Mouse (Mus musculus) T-helper 2 cell (primary cell): Measurements from ENCODE around the gene Gpha2.

Experiments
- in situ Hi-C: fragments of 300-600 bp; cut with MboI, MseI; formaldehyde crosslinking; loops from one replicate; pipeline ENCODE4 v1.15.1; 2025; ENCODE audit warnings: high pct_unique_total_duplicates

The Gpha2 gene

DNA sequence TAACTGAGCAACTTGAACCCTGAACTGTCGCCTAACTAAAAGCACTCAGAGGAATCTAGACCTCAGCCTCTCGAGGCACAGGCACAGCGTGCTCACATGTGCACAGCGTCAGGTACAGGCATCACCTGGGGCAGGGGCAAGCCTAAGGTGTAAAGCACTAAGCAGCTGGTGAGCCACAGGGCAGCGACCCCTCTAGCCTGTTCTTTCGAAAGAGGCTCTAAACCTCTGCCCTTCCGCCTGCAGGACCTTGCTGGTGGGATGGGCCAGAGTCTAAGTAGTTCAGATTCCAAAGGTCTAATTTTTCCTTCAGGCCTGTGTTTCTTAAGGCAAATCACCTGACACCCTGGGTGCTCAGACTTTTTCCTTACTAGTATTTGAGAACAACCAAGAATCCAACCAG, 45.9 kb downstream of the Gpha2 start:
- in situ Hi-C loops: loop anchor here (5.0 kb wide), 2 partner anchors 35 to 65 kb away; partner anchors contain the start of gene Cdc42bpg

DNA sequence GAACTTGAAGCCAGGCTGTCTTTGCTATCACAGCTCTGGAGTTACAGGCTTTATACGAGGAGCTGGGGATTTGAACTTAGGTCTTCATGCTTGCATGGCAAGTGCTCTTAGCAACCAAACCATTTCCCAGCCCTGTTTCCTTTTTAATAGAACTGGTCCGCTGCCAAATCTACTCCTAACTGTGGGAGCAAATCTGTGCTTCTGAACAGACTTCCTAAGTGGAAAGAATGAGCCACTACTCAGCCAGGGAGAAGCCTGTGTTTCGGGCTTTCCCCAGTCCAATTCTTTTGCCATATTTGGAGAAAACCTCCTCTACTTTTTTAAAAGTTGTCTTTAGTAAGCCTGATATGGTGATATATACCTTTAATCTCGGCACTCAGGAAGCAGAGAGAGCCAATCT, 46.6 kb downstream of the Gpha2 start:
- in situ Hi-C loops: loop anchor here (5.0 kb wide), 2 partner anchors 35 to 65 kb away; partner anchors contain the start of gene Cdc42bpg

DNA sequence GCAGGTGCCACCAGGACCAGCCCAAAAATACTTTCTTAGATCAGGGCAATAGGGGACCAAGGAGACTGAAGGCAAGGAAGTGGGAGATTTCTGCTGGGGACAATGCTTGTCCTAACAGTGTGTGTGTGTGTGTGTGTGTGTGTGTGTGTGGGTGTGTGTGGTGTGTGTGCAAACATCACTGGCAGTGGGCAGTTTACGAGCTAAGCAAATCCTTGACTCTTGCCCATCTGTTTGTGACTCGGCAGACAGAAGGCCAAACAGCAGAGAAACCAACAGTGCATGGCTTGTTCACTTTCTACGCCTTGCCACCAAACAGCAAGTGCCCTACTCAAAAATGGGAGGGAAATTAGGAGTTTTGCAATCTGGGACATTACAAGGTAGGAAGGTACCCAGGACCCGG, 47.4 kb downstream of the Gpha2 start:
- in situ Hi-C loops: loop anchor here (5.0 kb wide), 2 partner anchors 34 to 64 kb away; partner anchors contain the start of gene Cdc42bpg

DNA sequence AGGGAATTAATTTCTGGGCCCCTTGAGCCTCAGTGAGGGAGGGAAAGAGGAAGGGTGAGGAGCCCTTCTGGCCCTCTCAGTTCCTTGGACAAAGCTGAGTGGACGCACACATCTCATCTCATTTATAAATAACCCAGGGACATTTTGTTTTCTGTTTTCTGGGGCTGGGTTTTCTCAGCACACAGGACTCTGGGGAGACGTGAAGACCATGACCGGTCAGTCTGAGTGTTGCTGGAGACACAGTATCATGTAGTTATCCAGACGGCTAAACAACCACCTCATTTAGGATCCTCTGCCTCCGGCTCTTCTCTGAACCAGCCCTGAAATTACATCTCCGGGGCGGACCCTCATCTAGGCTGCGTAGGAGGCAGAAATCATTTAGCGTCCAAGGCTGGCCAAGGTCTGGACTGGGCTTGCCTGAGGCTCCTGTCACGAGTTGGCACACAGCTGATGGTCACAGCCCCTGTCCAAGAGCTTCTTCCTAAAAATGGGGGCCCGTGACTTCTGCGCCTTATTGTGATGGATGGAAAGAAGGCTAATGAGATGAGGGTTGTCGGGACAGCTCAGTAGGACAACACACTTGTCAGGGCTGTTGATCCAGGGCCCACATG, 47.9 kb downstream of the Gpha2 start:
- in situ Hi-C loops: loop anchor here (5.0 kb wide), 2 partner anchors 33 to 63 kb away; partner anchors contain the start of gene Cdc42bpg

DNA sequence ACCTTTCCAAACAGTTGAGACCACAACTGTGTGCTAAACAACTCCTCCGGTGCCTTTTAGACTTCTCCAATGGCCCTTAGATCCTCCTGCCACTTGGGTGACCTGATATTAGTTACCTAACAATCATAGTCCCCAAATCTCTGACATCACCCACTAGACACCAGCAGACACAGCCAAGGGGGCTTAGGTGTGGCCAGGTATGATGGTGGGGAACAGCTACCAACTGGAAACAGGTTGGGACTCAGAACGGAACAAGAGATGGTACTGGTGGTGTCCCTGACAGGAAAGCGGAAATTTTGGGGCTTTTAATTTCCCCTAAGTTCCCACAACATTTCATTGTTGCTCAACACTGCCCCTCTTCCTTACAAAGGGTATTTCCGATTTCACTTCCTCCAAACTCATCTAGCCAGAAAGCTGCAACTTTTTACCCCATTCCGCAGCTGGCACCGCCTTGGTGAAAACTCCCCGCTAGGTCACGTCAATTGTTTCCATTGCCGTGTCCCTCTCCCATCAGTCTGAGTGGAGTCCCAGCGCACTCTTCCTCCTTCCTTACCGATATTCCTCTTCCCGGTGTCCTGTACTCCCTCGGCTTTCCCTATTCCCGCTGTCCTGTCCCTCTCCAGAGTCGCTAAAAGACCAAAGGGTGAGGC, 49.7 kb downstream of the Gpha2 start:
- in situ Hi-C loops: no loop called here

DNA sequence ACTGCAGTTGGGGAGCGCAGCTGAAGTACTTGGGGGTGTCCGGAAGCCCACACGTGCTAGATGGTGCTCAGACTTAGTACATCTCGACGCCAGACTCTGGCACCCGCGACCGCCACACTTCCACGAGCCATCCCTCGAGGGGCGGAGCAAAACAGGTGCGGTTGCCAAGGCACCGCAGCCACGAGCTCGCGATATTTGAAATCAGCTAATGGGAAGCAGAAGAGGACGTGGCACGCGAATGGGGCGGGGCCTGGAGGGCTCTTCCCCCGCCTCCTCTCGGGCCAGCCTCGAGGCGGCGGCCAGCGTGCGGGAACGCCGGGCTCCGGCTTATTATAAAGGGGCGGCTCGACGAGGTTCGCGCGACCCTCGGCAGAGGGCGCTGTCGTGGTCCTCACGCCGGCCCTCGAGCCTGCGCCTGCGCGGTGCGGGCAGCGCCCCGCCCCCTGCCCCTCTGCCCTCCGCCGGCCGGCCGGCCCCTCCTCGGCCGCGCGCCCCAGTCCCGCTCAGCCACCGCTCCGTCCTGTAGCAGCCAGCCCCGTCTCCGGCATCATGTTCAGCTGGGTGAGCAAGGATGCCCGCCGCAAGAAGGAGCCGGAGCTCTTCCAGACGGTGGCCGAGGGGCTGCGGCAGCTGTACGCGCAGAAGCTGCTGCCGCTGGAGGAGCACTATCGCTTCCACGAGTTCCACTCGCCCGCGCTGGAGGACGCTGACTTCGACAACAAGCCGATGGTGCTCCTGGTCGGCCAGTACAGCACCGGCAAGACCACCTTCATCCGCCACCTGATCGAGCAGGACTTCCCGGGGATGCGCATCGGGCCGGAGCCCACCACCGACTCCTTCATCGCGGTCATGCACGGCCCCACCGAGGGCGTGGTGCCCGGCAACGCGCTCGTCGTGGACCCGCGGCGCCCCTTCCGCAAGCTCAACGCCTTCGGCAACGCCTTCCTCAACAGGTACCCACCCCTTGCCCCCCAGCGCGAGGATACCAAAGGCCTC, 50.5 kb downstream of the Gpha2 start, which contains the start of gene Ehd1:
TSS of gene Ehd1 (plus strand) at position 300 of the 996 bp plus-strand sequence.
- in situ Hi-C loops: no loop called here
